In the genomic region with DNA sequence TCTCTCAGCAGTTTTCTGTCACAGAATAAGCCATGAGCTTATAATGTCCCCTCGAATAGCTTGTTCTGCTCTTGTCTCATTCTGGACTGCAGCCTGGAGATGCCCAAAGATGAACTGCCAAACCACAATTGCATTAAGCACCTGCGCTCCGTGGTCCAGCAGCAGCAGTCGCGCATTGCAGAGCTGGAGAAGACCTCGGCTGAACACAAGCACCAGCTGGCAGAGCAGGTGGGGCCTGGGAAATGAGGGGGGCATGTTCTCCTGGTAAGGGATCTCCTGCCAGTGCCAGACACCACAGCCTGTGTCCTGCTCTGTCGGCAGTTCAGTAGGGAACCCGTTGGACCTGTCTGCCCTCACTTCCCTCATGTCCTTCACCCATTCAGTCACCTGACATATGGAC, we compare ENCODE assay signal across 20 mouse cellular contexts. TPM values are rescaled to one million over a fixed set of nuclear protein-coding genes. Genes with fewer than 3 reads are reported as not detected.
A peak's percentile ranks its signal among the peaks of the same experiment; 100 is the strongest.
DNase-seq lines count a peak whose midpoint lies in the region; ATAC-seq and TF ChIP-seq lines count a peak whose summit lies in the region.
"Had no signal": no experiment of that assay in that cellular context is flagged by ENCODE, and none has a peak within 500 bp of the region (broad histone marks: within the 10 kb centered on the region; RNA-seq: fewer than 3 reads in every experiment).

No protein-coding gene starts in this region.

- H3K27ac ChIP-seq in kidney, embryonic 16.5 days (ENCODE audit: low read length): peak overlapping the region; percentile 59; the same call in 1 of the 2 replicates
- no peak overlapping the region for H3K27ac ChIP-seq in kidney, adult 2 months (ENCODE audit: insufficient read depth, low read depth, low read length)
- H3K27ac ChIP-seq in thymus, adult 2 months (ENCODE audit: control insufficient read depth, insufficient read depth, low read length): no peak overlapping the region
- H3K27ac ChIP-seq: limb, embryonic 12.5 days; liver, embryonic 15.5 days had no signal

- peaks cover 59% of the 10 kb centered on the region for H3K4me1 ChIP-seq in kidney, embryonic 16.5 days (ENCODE audit: insufficient read depth, low read length)
- peaks cover 9% of the 10 kb centered on the region for H3K4me1 ChIP-seq in kidney, adult 2 months (ENCODE audit: control insufficient read depth, insufficient read depth, low read length)
- H3K4me1 ChIP-seq in thymus, adult 2 months (replicated peaks; ENCODE audit: control insufficient read depth, insufficient read depth, low read length): peaks cover 35% of the 10 kb centered on the region
- H3K4me1 ChIP-seq: limb, embryonic 12.5 days had no signal

- no peak for ATAC-seq in kidney, embryonic 16.5 days (ENCODE audit: low FRiP score, low TSS enrichment)
- no peak for ATAC-seq in frontal cortex, adult (ENCODE audit: low TSS enrichment)
- no peak for ATAC-seq in megakaryocyte-erythroid progenitor cell, adult 5-6 weeks (replicated peaks; ENCODE audit: low FRiP score, low TSS enrichment, poor library complexity, severe bottlenecking)
- ATAC-seq: inflammation-experienced regulatory T-cells, adult 6 months had no signal

- no peak for DNase-seq in kidney, adult 2 months
- DNase-seq in thymus, postnatal 14 days: peak; percentile 49
- DNase-seq in thymus, adult 2 months: no peak
- DNase-seq in cerebellum, adult 9-10 months: peak; percentile 72
- DNase-seq: adrenal gland, postnatal 10 days; gastrocnemius, postnatal 36 days; heart, postnatal 36 days; lung, postnatal 14 days; right cerebral cortex, adult 18-20 months had no signal

- peaks cover 47% of the 10 kb centered on the region for H3K36me3 ChIP-seq in kidney, embryonic 16.5 days (ENCODE audit: insufficient read depth, low read length)
- H3K36me3 ChIP-seq in kidney, adult 2 months (ENCODE audit: control insufficient read depth, insufficient read depth, low read length): peaks cover 8% of the 10 kb centered on the region; the same call in 1 of the 2 replicates
- H3K36me3 ChIP-seq in thymus, adult 2 months (ENCODE audit: control insufficient read depth, insufficient read depth, low read length): peaks cover 11% of the 10 kb centered on the region

- no peak overlapping the region for H3K9ac ChIP-seq in kidney, embryonic 16.5 days (replicated peaks; ENCODE audit: low read length)
- H3K9ac ChIP-seq: limb, embryonic 12.5 days; liver, embryonic 15.5 days had no signal

- no peak overlapping the region for H3K4me2 ChIP-seq in kidney, embryonic 16.5 days (replicated peaks; ENCODE audit: low read depth, low read length)
- H3K4me2 ChIP-seq: heart, embryonic 11.5 days; limb, embryonic 12.5 days; liver, embryonic 15.5 days had no signal

- WGBS in kidney, embryonic 16.5 days: 71% methylated on average over 8 of the region's 8 CpGs
- WGBS in kidney, adult 2 months: 70% methylated on average over 8 of the region's 8 CpGs
- WGBS in thymus, adult 2 months: 25% methylated on average over 8 of the region's 8 CpGs

- TF ChIP-seq POLR2A in kidney, adult 2 months (IDR thresholded peaks at IDR 0.05; ENCODE audit: low read depth, low read length): no peak
- no peak for TF ChIP-seq POLR2A in thymus, adult 2 months (IDR thresholded peaks at IDR 0.05; ENCODE audit: control insufficient read depth, extremely low read depth, insufficient read depth, low read length, poor library complexity)

- H3K9me3 ChIP-seq in kidney, embryonic 16.5 days (ENCODE audit: low read length): no peaks in the 10 kb centered on the region
- H3K9me3 ChIP-seq: limb, embryonic 12.5 days; liver, embryonic 15.5 days had no signal

- no peaks in the 10 kb centered on the region for H3K27me3 ChIP-seq in kidney, embryonic 16.5 days (ENCODE audit: insufficient read depth, low read length)
- H3K27me3 ChIP-seq in kidney, adult 2 months (replicated peaks; ENCODE audit: control insufficient read depth, insufficient read depth, low read length): no peaks in the 10 kb centered on the region
- H3K27me3 ChIP-seq in thymus, adult 2 months (ENCODE audit: control insufficient read depth, insufficient read depth, low read length): no peaks in the 10 kb centered on the region
- H3K27me3 ChIP-seq: limb, embryonic 12.5 days; liver, embryonic 15.5 days had no signal

- no peak for TF ChIP-seq CTCF in kidney, adult 2 months (conservative IDR thresholded peaks at IDR 0.05; ENCODE audit: insufficient read depth, insufficient read length, low read depth, low read length)
- no peak for TF ChIP-seq CTCF in thymus, adult 2 months (IDR thresholded peaks at IDR 0.05; ENCODE audit: borderline replicate concordance, control insufficient read depth, extremely low read depth, insufficient read depth, low read length, poor library complexity)

- no peak overlapping the region for H3K4me3 ChIP-seq in kidney, embryonic 16.5 days (ENCODE audit: low read length)
- no peak overlapping the region for H3K4me3 ChIP-seq in kidney, adult 2 months (ENCODE audit: insufficient read depth, low read depth, low read length)
- H3K4me3 ChIP-seq in thymus, adult 2 months (ENCODE audit: control insufficient read depth, insufficient read depth, low read length): no peak overlapping the region
- H3K4me3 ChIP-seq: limb, embryonic 12.5 days; liver, embryonic 15.5 days had no signal

RNA-seq across cellular contexts. Expression of a gene that starts 22.7 kb away (rescaled TPM):
- 64.5 and 75.9 TPM in 2 replicates for polyA plus RNA-seq in kidney, embryonic 16.5 days (2015; fragmentation: Nextera tagmentation; extraction: Ambion mirVana)
- 81.3 and 81.4 TPM in 2 replicates for polyA plus RNA-seq in kidney, adult 2 months (2012; rRNA removed)
- 176 and 211 TPM in 2 replicates for polyA plus RNA-seq in thymus, adult 2 months (2012; rRNA removed)
- 98.5 and 119 TPM in 2 replicates for total RNA-seq in megakaryocyte-erythroid progenitor cell, adult 5-6 weeks (2014; fragmentation: Nextera tagmentation)
- total RNA-seq in megakaryocyte-erythroid progenitor cell, adult 5-6 weeks (2017): 62.9 and 73.3 TPM in 2 replicates

RNA-seq across cellular contexts. Expression of a gene that starts 24.9 kb away (rescaled TPM):
- 52.5 and 52.6 TPM in 2 replicates for polyA plus RNA-seq in kidney, embryonic 16.5 days (2015; fragmentation: Nextera tagmentation; extraction: Ambion mirVana)
- 19.5 and 19.6 TPM in 2 replicates for polyA plus RNA-seq in kidney, adult 2 months (2012; rRNA removed)
- polyA plus RNA-seq in thymus, adult 2 months (2012; rRNA removed): 37.8 and 40.4 TPM in 2 replicates
- 20.9 and 21.6 TPM in 2 replicates for total RNA-seq in megakaryocyte-erythroid progenitor cell, adult 5-6 weeks (2014; fragmentation: Nextera tagmentation)
- 8.8 and 12.9 TPM in 2 replicates for total RNA-seq in megakaryocyte-erythroid progenitor cell, adult 5-6 weeks (2017)

RNA-seq across cellular contexts. Expression of a gene that starts 25.1 kb away (rescaled TPM):
- polyA plus RNA-seq in kidney, embryonic 16.5 days (2015; fragmentation: Nextera tagmentation; extraction: Ambion mirVana): 81.7 and 94.8 TPM in 2 replicates
- 33.2 and 37.8 TPM in 2 replicates for polyA plus RNA-seq in kidney, adult 2 months (2012; rRNA removed)
- polyA plus RNA-seq in thymus, adult 2 months (2012; rRNA removed): 18.0 and 20.8 TPM in 2 replicates
- 63.0 and 130 TPM in 2 replicates for total RNA-seq in megakaryocyte-erythroid progenitor cell, adult 5-6 weeks (2014; fragmentation: Nextera tagmentation)
- 54.4 and 98.8 TPM in 2 replicates for total RNA-seq in megakaryocyte-erythroid progenitor cell, adult 5-6 weeks (2017)

RNA-seq across cellular contexts. Expression of a gene that starts 35.3 kb away (rescaled TPM):
- polyA plus RNA-seq in kidney, embryonic 16.5 days (2015; fragmentation: Nextera tagmentation; extraction: Ambion mirVana): 69.0 and 75.1 TPM in 2 replicates
- polyA plus RNA-seq in kidney, adult 2 months (2012; rRNA removed): 114 and 137 TPM in 2 replicates
- polyA plus RNA-seq in thymus, adult 2 months (2012; rRNA removed): 0.53 and 0.65 TPM in 2 replicates
- not detected in 2 replicates for total RNA-seq in megakaryocyte-erythroid progenitor cell, adult 5-6 weeks (2014; fragmentation: Nextera tagmentation)
- total RNA-seq in megakaryocyte-erythroid progenitor cell, adult 5-6 weeks (2017): not detected in 2 replicates
- total RNA-seq: gastrocnemius, postnatal 36 days; heart, postnatal 36 days; left cerebral cortex, adult 18-20 months; monocyte, adult 5-6 weeks; neutrophil, adult 5-6 weeks had no signal
- polyA plus RNA-seq: embryonic facial prominence, embryonic 11.5 days; inflammation-experienced regulatory T-cells, adult 6 months; limb, embryonic 12.5 days had no signal

RNA-seq across cellular contexts. Expression of a gene that starts 57.6 kb away (rescaled TPM):
- 1,255 and 1,413 TPM in 2 replicates for polyA plus RNA-seq in kidney, embryonic 16.5 days (2015; fragmentation: Nextera tagmentation; extraction: Ambion mirVana)
- 897 and 1,416 TPM in 2 replicates for polyA plus RNA-seq in kidney, adult 2 months (2012; rRNA removed)
- 445 and 566 TPM in 2 replicates for polyA plus RNA-seq in thymus, adult 2 months (2012; rRNA removed)
- total RNA-seq in megakaryocyte-erythroid progenitor cell, adult 5-6 weeks (2014; fragmentation: Nextera tagmentation): 655 and 828 TPM in 2 replicates
- 663 and 819 TPM in 2 replicates for total RNA-seq in megakaryocyte-erythroid progenitor cell, adult 5-6 weeks (2017)

Comparison
In these comparisons a context has a peak if more than half of its experiments do, and no peak if none do; other contexts are left out.
1. DNase-seq: peak in thymus, postnatal 14 days (single experiment) and cerebellum, adult 9-10 months (single experiment); none in kidney, adult 2 months (single experiment) and thymus, adult 2 months (single experiment).